Mouse (Mus musculus) Patski (cell line): ENCODE results near the gene Asic4. TPM values are rescaled to one million over a fixed set of nuclear protein-coding genes. Genes with fewer than 3 reads are reported as not detected.
A peak's percentile ranks its signal among the peaks of the same experiment; 100 is the strongest.

Source experiments
- ATAC-seq: fragments of 100-300 bp; one replicate; pipeline ENCODE4 v1.8.0; 2021
- CTCF ChIA-PET: fragments of 350-600 bp; sonication (Branson Sonifier 250); formaldehyde crosslinking; loops from one replicate; lab custom pipeline; 2022; ENCODE audit warnings: inconsistent platforms; lab: Charles Lee
- POLR2A ChIA-PET: fragments of 350-600 bp; sonication (Branson Sonifier 250); formaldehyde crosslinking; loops from one replicate; lab custom pipeline; 2022; ENCODE audit warnings: antibody characterized with exemption, inconsistent platforms; lab: Charles Lee
- DNase-seq: peaks from one replicate; pipeline ENCODE4 v3.0.0-alpha.2; 2011; ENCODE audit warnings: low read depth, low spot score
- H3K27me3 ChIP-seq: fragments of 371-371 bp; one replicate; pipeline ENCODE4 v1.5.1; 2021
- CTCF ChIP-seq: fragments of 100-300 bp; IDR thresholded peaks from one replicate; pipeline ENCODE4 v1.5.1; 2021
- in situ Hi-C: fragments of 300-500 bp; cut with MboI; formaldehyde crosslinking; loops from 3 replicates; pipeline ENCODE4 v1.11.1; 2018; ENCODE audit warnings: low pct_unique_long_range_greater_than_20kb, mixed read lengths
- polyA plus RNA-seq: library from polyadenylated mRNA; unstranded; gene quantifications from one replicate; pipeline ENCODE4 v1.2.3, GENCODE M21; 2021

The Asic4 gene
- polyA plus RNA-seq, 1 experiment from 2014 or later: 0.04 TPM

- no peak for TF ChIP-seq CTCF
- in situ Hi-C loops: no loop called here
- POLR2A ChIA-PET: interaction anchor here (0.8 to 1.5 kb wide), 2 partner anchors 15 to 24 kb away, joined by 4 read pairs; no protein-coding TSS in a partner anchor
- DNase-seq: no peak
- CTCF ChIA-PET: interaction anchor here (0.8 to 4.0 kb wide), 5 partner anchors 12 to 100 kb away, joined by 4 to 27 read pairs (median 6); no protein-coding TSS in a partner anchor
- H3K27me3 ChIP-seq: no peaks in the 10 kb centered on the region
- no peak for ATAC-seq
Observed at GRCm38 (mm10) chr1:75442811-75443210, 7.4 kb upstream of the Asic4 start.

DNA sequence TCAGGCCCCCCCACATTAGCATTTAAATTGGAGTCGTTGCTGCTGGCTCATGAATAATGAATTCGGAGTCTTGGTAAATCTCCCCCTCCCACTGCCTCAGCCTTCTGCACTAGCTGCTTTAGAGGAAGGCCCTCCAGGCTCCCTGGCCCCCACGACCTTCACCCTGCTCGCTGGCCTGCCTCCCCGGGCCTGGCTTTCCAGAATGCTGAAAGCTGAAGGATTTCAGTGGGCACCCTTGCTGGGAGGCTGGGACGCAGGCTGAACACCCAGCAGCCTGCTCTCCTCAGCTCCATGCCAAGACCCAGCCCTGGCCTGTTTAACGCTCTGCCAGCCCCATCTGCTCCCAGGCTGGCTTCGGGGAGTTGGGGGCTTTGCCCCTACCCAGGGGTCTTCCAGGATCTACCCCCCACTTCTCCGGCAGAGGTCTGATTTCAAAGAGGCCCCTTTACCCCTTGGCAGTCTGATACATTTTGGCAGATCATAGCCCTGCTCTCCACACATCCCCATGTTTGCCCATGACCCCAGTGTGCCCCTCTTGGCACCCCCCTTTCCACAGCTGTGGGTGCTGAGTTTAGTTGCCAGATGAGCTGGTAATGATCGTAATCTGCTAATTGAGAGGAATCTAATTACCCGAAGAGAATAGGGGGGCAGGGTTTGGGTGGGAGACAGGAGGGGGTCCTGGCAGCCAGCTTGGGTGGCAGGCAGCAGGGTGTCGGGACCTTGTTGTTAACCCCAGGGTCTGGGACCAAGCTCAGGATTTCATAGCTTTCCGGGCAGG is 6.8 kb upstream of the Asic4 start:
- no peak for TF ChIP-seq CTCF
- no peak for DNase-seq
- POLR2A ChIA-PET: interaction anchor here (0.8 to 1.5 kb wide), 2 partner anchors 15 to 24 kb away, joined by 4 read pairs; no protein-coding TSS in a partner anchor
- in situ Hi-C loops: no loop called here
- H3K27me3 ChIP-seq: no peaks in the 10 kb centered on the region
- CTCF ChIA-PET: interaction anchor here (0.8 to 4.0 kb wide), 5 partner anchors 11 to 100 kb away, joined by 4 to 27 read pairs (median 6); no protein-coding TSS in a partner anchor
- ATAC-seq: no peak

DNA sequence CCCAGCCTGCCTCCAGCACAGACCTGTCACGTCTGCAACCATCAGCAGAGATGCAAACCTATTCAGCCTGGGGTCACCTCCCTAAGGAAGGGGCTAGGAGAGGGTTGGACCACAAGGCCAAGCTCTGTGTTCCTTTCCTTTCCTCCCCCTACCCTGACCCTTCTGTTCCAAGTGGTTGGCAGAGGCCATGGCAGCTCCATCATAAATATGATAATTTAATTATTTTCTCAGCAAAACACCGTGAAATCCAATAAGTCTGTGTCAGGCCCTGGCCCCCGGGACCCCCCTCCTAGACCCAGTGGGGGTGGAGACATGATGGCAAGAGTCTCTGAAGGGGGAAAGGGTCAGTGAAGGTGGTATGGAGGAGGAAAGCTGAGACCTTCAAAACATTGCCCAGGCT is 6.0 kb upstream of the Asic4 start:
- DNase-seq (no peak), ATAC-seq (no peak)
- in situ Hi-C loops: no loop called here
- POLR2A ChIA-PET: interaction anchor here (1.5 kb wide), 1 partner anchor 14 kb away, joined by 4 read pairs; no protein-coding TSS in a partner anchor
- H3K27me3 ChIP-seq: peaks cover 6% of the 10 kb centered on the region
- CTCF ChIA-PET: interaction anchor here (1.7 to 4.0 kb wide), 3 partner anchors 23 to 100 kb away, joined by 6 to 27 read pairs (median 8); no protein-coding TSS in a partner anchor
- no peak for TF ChIP-seq CTCF

DNA sequence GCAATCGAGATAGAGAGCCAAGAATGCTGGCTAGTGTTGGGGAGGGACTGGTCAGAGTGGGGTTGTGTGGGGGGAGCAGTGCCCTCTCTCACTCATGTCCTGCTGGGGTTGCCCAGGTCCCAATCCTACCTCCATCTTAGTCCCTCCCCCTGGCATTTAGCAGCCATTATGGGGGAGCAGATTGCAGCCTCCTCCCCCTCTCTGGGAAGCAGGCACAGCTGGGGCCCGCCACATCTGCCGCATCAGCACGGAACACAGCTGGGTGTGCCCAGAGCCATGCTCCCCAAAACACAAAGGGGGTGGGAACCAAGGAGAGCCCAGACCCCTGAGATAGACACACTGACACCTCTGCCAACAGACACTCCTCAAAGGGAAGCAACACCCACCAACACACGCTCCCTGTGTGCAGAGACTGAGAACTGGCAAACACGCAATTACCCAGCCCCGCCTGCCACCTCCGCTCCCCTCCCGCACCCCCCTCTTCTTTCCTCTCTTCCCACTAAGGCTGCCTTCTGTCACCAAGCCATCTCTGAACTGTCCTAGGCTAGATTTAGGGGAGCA is 5.0 kb upstream of the Asic4 start:
- ChIA-PET POLR2A (interaction anchor here (0.8 kb wide), 1 partner anchor 23 kb away, joined by 3 read pairs; no protein-coding TSS in a partner anchor), CTCF (interaction anchor here (0.7 to 4.0 kb wide), 3 partner anchors 22 to 101 kb away, joined by 3 to 27 read pairs (median 8); no protein-coding TSS in a partner anchor)
- ATAC-seq: no peak
- in situ Hi-C loops: no loop called here
- H3K27me3 ChIP-seq: peaks cover 17% of the 10 kb centered on the region
- no peak for DNase-seq
- TF ChIP-seq CTCF: no peak

DNA sequence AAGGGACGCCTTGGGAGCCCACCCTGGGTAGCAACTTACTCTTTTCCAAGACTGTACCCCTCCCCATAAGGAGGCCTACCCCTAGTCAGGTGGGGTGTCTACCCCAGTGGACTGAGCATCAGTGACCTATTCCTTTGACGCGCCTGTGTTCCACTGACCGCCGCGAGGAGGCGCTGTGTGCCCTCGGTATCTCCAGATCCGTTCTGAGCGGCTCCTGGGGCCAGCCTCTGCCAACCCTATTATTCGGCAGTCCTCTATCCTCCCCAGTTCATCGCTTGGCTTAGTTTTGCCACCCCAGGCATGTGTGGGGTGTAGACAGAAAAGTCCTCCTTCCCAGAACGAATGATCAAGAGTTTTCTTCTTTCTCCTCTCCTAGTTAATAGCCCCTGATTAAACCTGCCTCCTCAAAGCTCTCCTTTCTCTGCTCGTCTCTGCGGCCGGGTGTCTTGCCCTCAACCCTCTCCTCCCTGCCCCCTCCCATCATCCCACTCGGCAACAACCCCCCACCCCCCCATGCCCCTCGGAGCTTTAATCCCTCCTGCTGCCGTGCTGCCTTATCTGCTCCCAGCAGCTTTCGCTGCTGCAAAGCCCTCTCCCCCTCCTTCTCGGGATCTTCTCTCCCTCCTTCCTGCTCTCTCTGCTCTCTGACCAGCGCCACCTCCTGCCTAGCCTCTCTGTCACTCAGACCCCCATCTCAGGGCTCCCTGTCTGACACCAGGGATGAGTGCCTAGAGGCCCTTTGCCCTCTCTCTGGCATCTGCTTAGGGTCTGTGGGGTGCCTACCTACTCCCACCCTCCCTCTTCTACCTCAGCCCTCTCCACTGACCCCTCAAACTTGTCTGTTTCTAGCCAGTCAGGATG is 4.3 kb upstream of the Asic4 start:
- ATAC-seq (peak; percentile 61), DNase-seq (no peak)
- ChIA-PET CTCF (interaction anchor here (0.7 to 3.9 kb wide), 6 partner anchors 10 to 89 kb away, joined by 3 to 31 read pairs (median 3); no protein-coding TSS in a partner anchor), POLR2A (interaction anchor here (1.3 to 2.3 kb wide), 2 partner anchors 10 to 12 kb away, joined by 4 to 7 read pairs; no protein-coding TSS in a partner anchor)
- in situ Hi-C loops: no loop called here
- TF ChIP-seq CTCF: no peak
- H3K27me3 ChIP-seq: peaks cover 24% of the 10 kb centered on the region

DNA sequence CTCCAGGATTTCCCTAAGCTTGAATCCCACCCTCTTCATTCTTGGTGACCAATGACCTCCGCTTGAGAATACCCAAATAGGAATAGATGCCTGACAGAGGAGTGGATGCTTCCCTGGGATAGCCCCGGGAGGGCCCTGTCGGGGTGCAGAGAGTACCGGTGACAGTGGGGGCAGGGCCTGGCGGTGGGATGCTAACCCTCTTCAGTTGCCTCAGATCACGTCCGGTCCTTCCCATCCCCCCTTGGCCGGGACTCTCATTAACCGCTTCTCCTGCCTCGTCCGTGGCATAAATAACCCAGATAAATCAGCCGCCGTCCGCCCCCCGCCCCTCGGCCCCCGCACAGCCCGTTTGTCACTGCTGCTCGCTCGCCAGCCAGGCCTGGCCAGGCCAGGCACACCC is 3.6 kb upstream of the Asic4 start:
- H3K27me3 ChIP-seq: peaks cover 29% of the 10 kb centered on the region
- ATAC-seq (no peak), DNase-seq (no peak)
- TF ChIP-seq CTCF: no peak
- ChIA-PET POLR2A (interaction anchor here (1.3 to 2.3 kb wide), 2 partner anchors 10 to 12 kb away, joined by 4 to 7 read pairs; no protein-coding TSS in a partner anchor), CTCF (interaction anchor here (0.7 to 3.9 kb wide), 5 partner anchors 10 to 90 kb away, joined by 3 to 31 read pairs (median 3); no protein-coding TSS in a partner anchor)
- in situ Hi-C loops: no loop called here

- peaks cover 33% of the 10 kb centered on the region for H3K27me3 ChIP-seq
- ChIA-PET POLR2A (interaction anchor here (2.3 kb wide), 1 partner anchor 11 kb away, joined by 7 read pairs; no protein-coding TSS in a partner anchor), CTCF (interaction anchor here (0.8 to 3.9 kb wide), 4 partner anchors 10 to 104 kb away, joined by 3 to 31 read pairs (median 4); no protein-coding TSS in a partner anchor)
- DNase-seq (no peak), ATAC-seq (peak; percentile 29)
- in situ Hi-C loops: no loop called here
- TF ChIP-seq CTCF: no peak
Observed at GRCm38 (mm10) chr1:75447265-75448051, 2.8 kb upstream of the Asic4 start.

- ATAC-seq (no peak), DNase-seq (no peak)
- H3K27me3 ChIP-seq: peaks cover 38% of the 10 kb centered on the region
- POLR2A ChIA-PET: interaction anchor here (2.3 kb wide), 1 partner anchor 10 kb away, joined by 7 read pairs; no protein-coding TSS in a partner anchor
- in situ Hi-C loops: no loop called here
- CTCF ChIA-PET: interaction anchor here (0.8 to 3.9 kb wide), 4 partner anchors 10 to 105 kb away, joined by 3 to 31 read pairs (median 4); no protein-coding TSS in a partner anchor
- TF ChIP-seq CTCF: no peak
Observed at GRCm38 (mm10) chr1:75448052-75448431, 2.2 kb upstream of the Asic4 start.

- ChIA-PET POLR2A (no interaction called here), CTCF (interaction anchor here (2.1 to 3.9 kb wide), 2 partner anchors 9 to 18 kb away, joined by 5 to 31 read pairs; no protein-coding TSS in a partner anchor)
- in situ Hi-C loops: no loop called here
- peaks cover 38% of the 10 kb centered on the region for H3K27me3 ChIP-seq
- ATAC-seq (no peak), DNase-seq (no peak)
- TF ChIP-seq CTCF: no peak
Observed at GRCm38 (mm10) chr1:75448937-75449336, 1.3 kb upstream of the Asic4 start.
